Mouse (Mus musculus): Measurements from ENCODE around the gene Gm21304. TPM values are rescaled to one million over a fixed set of nuclear protein-coding genes. Genes with fewer than 3 reads are reported as not detected.

Gm21304 gene
- not detected in 2 replicates for polyA plus RNA-seq (2012; rRNA removed)

DNA sequence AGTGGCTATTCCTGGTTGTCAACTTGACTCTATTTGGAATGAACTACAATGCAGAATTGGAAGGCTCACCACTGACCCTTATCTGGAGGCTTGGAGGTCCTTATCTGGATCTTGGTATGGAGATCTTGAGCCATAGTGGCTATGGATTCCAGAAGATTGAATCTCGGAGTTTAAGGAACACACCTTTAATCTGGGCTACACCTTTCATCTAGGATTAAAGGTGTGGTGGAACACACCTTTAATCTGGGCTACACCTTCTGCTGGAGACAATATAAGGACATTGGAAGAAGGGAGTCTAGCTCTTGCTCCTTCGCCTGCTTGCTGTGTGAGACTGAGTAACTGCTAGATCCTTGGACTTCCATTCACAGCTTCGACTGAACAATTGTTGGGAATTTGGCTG is at the start of gene Gm21304:
Gene Gm21304, plus strand, starts transcription at position 301 of the 400 bp plus-strand sequence.

GRCm38 (mm10) chr10:104142687-104143086 is 25.6 kb upstream of the Gm21304 start, which contains the start of gene Gm21293:
TSS of gene Gm21293 (plus strand) at chr10:104142987.

DNA sequence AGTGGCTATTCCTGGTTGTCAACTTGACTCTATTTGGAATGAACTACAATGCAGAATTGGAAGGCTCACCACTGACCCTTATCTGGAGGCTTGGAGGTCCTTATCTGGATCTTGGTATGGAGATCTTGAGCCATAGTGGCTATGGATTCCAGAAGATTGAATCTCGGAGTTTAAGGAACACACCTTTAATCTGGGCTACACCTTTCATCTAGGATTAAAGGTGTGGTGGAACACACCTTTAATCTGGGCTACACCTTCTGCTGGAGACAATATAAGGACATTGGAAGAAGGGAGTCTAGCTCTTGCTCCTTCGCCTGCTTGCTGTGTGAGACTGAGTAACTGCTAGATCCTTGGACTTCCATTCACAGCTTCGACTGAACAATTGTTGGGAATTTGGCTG is 17.1 kb upstream of the Gm21304 start, which contains the start of gene Gm6763:
Gene Gm6763, plus strand, starts transcription at position 301 of the 400 bp plus-strand sequence.

DNA sequence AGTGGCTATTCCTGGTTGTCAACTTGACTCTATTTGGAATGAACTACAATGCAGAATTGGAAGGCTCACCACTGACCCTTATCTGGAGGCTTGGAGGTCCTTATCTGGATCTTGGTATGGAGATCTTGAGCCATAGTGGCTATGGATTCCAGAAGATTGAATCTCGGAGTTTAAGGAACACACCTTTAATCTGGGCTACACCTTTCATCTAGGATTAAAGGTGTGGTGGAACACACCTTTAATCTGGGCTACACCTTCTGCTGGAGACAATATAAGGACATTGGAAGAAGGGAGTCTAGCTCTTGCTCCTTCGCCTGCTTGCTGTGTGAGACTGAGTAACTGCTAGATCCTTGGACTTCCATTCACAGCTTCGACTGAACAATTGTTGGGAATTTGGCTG is 8.6 kb upstream of the Gm21304 start, which contains the start of gene Gm8764:
Gene Gm8764, plus strand, starts transcription at position 301 of the 400 bp plus-strand sequence.

GRCm38 (mm10) chr10:104176724-104177123 is 8.4 kb downstream of the Gm21304 start, which contains the start of gene Gm21312:
TSS of gene Gm21312 (plus strand) at chr10:104177024.

GRCm38 (mm10) chr10:104185233-104185632 is 16.9 kb downstream of the Gm21304 start, which contains the start of gene Gm20765:
TSS of gene Gm20765 (plus strand) at chr10:104185533.

DNA sequence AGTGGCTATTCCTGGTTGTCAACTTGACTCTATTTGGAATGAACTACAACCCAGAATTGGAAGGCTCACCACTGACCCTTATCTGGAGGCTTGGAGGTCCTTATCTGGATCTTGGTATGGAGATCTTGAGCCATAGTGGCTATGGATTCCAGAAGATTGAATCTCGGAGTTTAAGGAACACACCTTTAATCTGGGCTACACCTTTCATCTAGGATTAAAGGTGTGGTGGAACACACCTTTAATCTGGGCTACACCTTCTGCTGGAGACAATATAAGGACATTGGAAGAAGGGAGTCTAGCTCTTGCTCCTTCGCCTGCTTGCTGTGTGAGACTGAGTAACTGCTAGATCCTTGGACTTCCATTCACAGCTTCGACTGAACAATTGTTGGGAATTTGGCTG is 25.4 kb downstream of the Gm21304 start, which contains the start of gene Gm4340:
Gene Gm4340, plus strand, starts transcription at position 301 of the 400 bp plus-strand sequence.

Other genes starting within 250 kb of the Gm21304 start
- gene Gm21293, start 25.5 kb upstream of the Gm21304 start, polyA plus RNA-seq (2012; rRNA removed) = not detected in 2 replicates
- gene Gm6763, start 17.0 kb upstream of the Gm21304 start, polyA plus RNA-seq (2012; rRNA removed) = not detected in 2 replicates
- not detected in 2 replicates for gene Gm8764, start 8.5 kb upstream of the Gm21304 start, polyA plus RNA-seq (2012; rRNA removed)
- not detected in 2 replicates for gene Gm21312, start 8.5 kb downstream of the Gm21304 start, polyA plus RNA-seq (2012; rRNA removed)
- not detected in 2 replicates for gene Gm20765, start 17.0 kb downstream of the Gm21304 start, polyA plus RNA-seq (2012; rRNA removed)
- not detected in 2 replicates for gene Gm4340, start 25.5 kb downstream of the Gm21304 start, polyA plus RNA-seq (2012; rRNA removed)

Data from colon, adult 2 months (tissue).